Mouse (Mus musculus) stomach, embryonic 16.5 days (tissue): Measurements from ENCODE around the gene Tnfsf13. TPM values are rescaled to one million over a fixed set of nuclear protein-coding genes. Genes with fewer than 3 reads are reported as not detected.
"Not testable (repeated sequence)": the region's sequence is repeated elsewhere in the genome, so short reads cannot be mapped to it uniquely, and the experiment has no call there.

Experiments
- ATAC-seq: fragments of 200-750 bp; cut with Nextera tagmentation; 2 replicates; pipeline ENCODE4 v1.8.0; 2017; ENCODE audit warnings: moderate number of reproducible peaks, moderate TSS enrichment; ENCODE audit not compliant: insufficient read depth, low FRiP score
- H3K27ac ChIP-seq: fragments of 300-500 bp; sonication (generic); 2 replicates; pipeline ENCODE4 v1.5.1; 2014; ENCODE audit warnings: low read length
- H3K27me3 ChIP-seq: fragments of 300-500 bp; sonication (generic); 2 replicates; pipeline ENCODE4 v1.6.1; 2014; ENCODE audit warnings: low read length, control low read depth, mixed read lengths; ENCODE audit not compliant: control insufficient read depth, insufficient read depth
- H3K36me3 ChIP-seq: fragments of 300-500 bp; sonication (generic); 2 replicates; pipeline ENCODE4 v1.6.1; 2014; ENCODE audit warnings: low read length; ENCODE audit not compliant: control insufficient read depth, insufficient read depth
- H3K4me1 ChIP-seq: fragments of 300-500 bp; sonication (generic); 2 replicates; pipeline ENCODE4 v1.6.1; 2014; ENCODE audit warnings: low read length, control low read depth, mixed read lengths; ENCODE audit not compliant: control insufficient read depth, insufficient read depth
- H3K4me2 ChIP-seq: fragments of 300-500 bp; sonication (generic); 2 replicates; pipeline ENCODE4 v1.6.1; 2014; ENCODE audit warnings: low read depth, low read length, mixed read lengths
- H3K4me3 ChIP-seq: fragments of 300-500 bp; sonication (generic); replicated peaks from 2 replicates; pipeline ENCODE4 v1.5.1; 2014; ENCODE audit warnings: mild to moderate bottlenecking, low read length
- H3K9ac ChIP-seq: fragments of 300-500 bp; sonication (generic); 2 replicates; pipeline ENCODE4 v1.6.1; 2014; ENCODE audit warnings: low read length
- H3K9me3 ChIP-seq: fragments of 300-500 bp; sonication (generic); replicated peaks from 2 replicates; pipeline ENCODE4 v1.6.1; 2016; ENCODE audit warnings: low read length, control low read depth; ENCODE audit not compliant: control insufficient read depth
- WGBS: fragments of 180-500 bp; shearing (Covaris S2); extraction: QIAGEN DNeasy Blood & Tissue Kit; methylation state at CpG from one replicate; pipeline ENCODE4 v1.1.7; 2014; 5-methylcytosine and 5-hydroxymethylcytosine counted together
- polyA plus RNA-seq: library from polyadenylated mRNA; unstranded; fragments of >200 nt; fragmentation: Nextera tagmentation; extraction: Ambion mirVana; gene quantifications from 2 replicates; pipeline ENCODE4 v1.2.1, GENCODE M21; 2015

The Tnfsf13 gene
- polyA plus RNA-seq, 1 experiment from 2014 or later: 0.59 TPM

GRCm38 (mm10) chr11:69707873-69708381 is 22.3 kb upstream of the Tnfsf13 start:
- Histone ChIP-seq H3K4me2 (no peak overlapping the region), H3K36me3 (no peaks in the 10 kb centered on the region), H3K4me1 (0 out of 2 replicates have a peak, but pooled peaks cover 3% of the 10 kb centered on the region), H3K9me3 (no peaks in the 10 kb centered on the region), H3K27ac (no peak overlapping the region), H3K9ac (no peak overlapping the region), H3K4me3 (no peak overlapping the region), H3K27me3 (no peaks in the 10 kb centered on the region)
- WGBS: 77% methylated on average over 4 of the region's 4 CpGs
- no peak for ATAC-seq

GRCm38 (mm10) chr11:69707480-69707847 is 21.9 kb upstream of the Tnfsf13 start:
- Histone ChIP-seq H3K9me3 (no peaks in the 10 kb centered on the region), H3K4me1 (0 out of 2 replicates have a peak, but pooled peaks cover 3% of the 10 kb centered on the region), H3K4me2 (no peak overlapping the region)

GRCm38 (mm10) chr11:69706775-69707479 is 21.3 kb upstream of the Tnfsf13 start:
- WGBS: 48% methylated on average over 6 of the region's 6 CpGs
- no peak for ATAC-seq
- Histone ChIP-seq H3K27me3 (no peaks in the 10 kb centered on the region), H3K27ac (no peak overlapping the region), H3K4me1 (0 out of 2 replicates have a peak, but pooled peaks cover 3% of the 10 kb centered on the region), H3K9ac (no peak overlapping the region), H3K36me3 (no peaks in the 10 kb centered on the region), H3K4me2 (no peak overlapping the region), H3K9me3 (no peaks in the 10 kb centered on the region), H3K4me3 (no peak overlapping the region)

More at GRCm38 (mm10) chr11:69707480-69707847, 21.9 kb upstream of the Tnfsf13 start:
- Histone ChIP-seq H3K27ac (no peak overlapping the region), H3K27me3 (no peaks in the 10 kb centered on the region), H3K9ac (no peak overlapping the region), H3K36me3 (no peaks in the 10 kb centered on the region), H3K4me3 (no peak overlapping the region)
- ATAC-seq: no peak
- 85% methylated on average over 4 of the region's 4 CpGs for WGBS

DNA sequence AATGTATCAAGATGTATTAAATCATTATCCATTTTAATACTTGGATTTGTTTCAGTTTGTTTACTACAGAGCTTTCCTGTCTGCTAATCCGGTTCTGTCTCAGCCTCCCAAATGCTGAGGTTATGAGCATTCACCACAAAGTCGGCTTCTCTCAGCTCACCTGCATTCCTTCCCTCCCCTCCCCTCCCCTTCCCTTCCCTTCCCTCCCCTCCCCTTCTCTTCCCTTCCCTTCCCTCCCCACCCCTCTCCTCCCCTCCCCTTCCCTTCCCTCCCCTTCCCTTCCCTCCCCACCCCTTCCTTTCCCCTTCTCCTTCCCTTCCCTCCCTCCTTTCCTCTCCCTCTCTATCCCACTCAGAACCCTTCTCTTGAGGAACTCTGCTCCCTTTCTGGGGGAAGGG is 19.0 kb upstream of the Tnfsf13 start:
- no peaks in the 10 kb centered on the region for H3K36me3 ChIP-seq

GRCm38 (mm10) chr11:69703814-69704612 is 18.4 kb upstream of the Tnfsf13 start:
- Histone ChIP-seq H3K27me3 (no peaks in the 10 kb centered on the region), H3K4me2 (no peak overlapping the region), H3K36me3 (no peaks in the 10 kb centered on the region), H3K9ac (no peak overlapping the region), H3K4me1 (0 out of 2 replicates have a peak, but pooled peaks cover 3% of the 10 kb centered on the region), H3K27ac (no peak overlapping the region), H3K4me3 (no peak overlapping the region), H3K9me3 (no peaks in the 10 kb centered on the region)
- no peak for ATAC-seq
- WGBS: 55% methylated on average over 8 of the region's 8 CpGs

More for the DNA sequence above, 19.0 kb upstream of the Tnfsf13 start:
- WGBS: 15% methylated on average over 2 of the region's 2 CpGs
- Histone ChIP-seq H3K9ac (no peak overlapping the region), H3K4me2 (no peak overlapping the region), H3K4me3 (no peak overlapping the region), H3K9me3 (no peaks in the 10 kb centered on the region), H3K27ac (no peak overlapping the region), H3K4me1 (0 out of 2 replicates have a peak, but pooled peaks cover 3% of the 10 kb centered on the region), H3K27me3 (no peaks in the 10 kb centered on the region)
- no peak for ATAC-seq

DNA sequence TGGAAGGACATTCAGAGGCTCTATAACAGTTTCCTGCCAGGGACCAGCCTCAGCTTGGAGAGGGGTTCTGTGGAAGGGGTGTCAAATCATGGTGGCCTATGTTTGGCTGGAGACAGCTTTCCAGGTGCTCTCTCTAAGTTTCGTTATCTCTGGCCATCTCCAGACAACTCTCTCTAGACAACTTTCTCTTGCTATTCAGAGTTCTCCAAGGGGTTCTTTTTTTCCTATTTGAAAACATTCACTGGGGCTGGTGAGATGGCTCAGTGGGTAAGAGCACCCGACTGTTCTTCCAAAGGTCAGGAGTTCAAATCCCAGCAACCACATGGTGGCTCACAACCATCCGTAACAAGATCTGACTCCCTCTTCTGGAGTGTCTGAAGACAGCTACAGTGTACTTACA is 17.8 kb upstream of the Tnfsf13 start:
- not testable (repeated sequence) for H3K4me3 ChIP-seq, H3K9me3 ChIP-seq, H3K27ac ChIP-seq, ATAC-seq, H3K36me3 ChIP-seq, H3K9ac ChIP-seq, H3K27me3 ChIP-seq, H3K4me1 ChIP-seq, H3K4me2 ChIP-seq
- WGBS: 75% methylated on average over 2 of the region's 3 CpGs

- not testable (repeated sequence) for H3K9ac ChIP-seq, H3K4me2 ChIP-seq, H3K27ac ChIP-seq, H3K4me1 ChIP-seq, H3K4me3 ChIP-seq, H3K27me3 ChIP-seq, H3K36me3 ChIP-seq, ATAC-seq, H3K9me3 ChIP-seq
- WGBS: 92% methylated on average over 10 of the region's 10 CpGs
Observed at GRCm38 (mm10) chr11:69702886-69703285, 17.3 kb upstream of the Tnfsf13 start.

DNA sequence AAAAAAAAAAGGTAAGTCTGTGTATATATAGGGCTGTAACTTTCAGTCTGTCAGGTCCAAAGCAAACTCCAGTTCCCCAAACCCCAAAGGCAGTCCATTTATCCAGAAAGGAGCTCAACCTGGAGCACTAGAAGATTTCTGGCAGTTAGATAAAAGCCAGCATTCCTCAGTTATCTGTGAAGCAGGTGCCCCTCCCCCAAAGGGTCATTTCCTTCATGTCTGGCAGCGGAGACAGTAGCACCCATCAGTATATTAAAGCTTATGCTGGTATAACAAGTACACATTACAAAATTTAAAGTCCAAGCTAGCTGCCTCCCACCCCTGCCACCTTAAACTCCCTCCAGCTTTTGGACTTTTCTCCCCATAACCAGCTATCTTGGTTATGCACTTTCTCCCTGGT is 14.0 kb upstream of the Tnfsf13 start:
- no peak for ATAC-seq
- H3K36me3 ChIP-seq: no peaks in the 10 kb centered on the region
- no peak overlapping the region for H3K27ac ChIP-seq
- H3K4me2 ChIP-seq: no peak overlapping the region
- 23% methylated on average over 1 of the region's 1 CpGs for WGBS
- no peaks in the 10 kb centered on the region for H3K27me3 ChIP-seq
- no peaks in the 10 kb centered on the region for H3K9me3 ChIP-seq
- H3K9ac ChIP-seq: no peak overlapping the region
- no peak overlapping the region for H3K4me3 ChIP-seq
- H3K4me1 ChIP-seq: peaks cover 16% of the 10 kb centered on the region; the same call in 1 of the 2 replicates

- no peak for ATAC-seq
- H3K27ac ChIP-seq: no peak overlapping the region
- no peak overlapping the region for H3K9ac ChIP-seq
- peaks cover 13% of the 10 kb centered on the region; the same call in 1 of the 2 replicates for H3K4me1 ChIP-seq
- H3K36me3 ChIP-seq: no peaks in the 10 kb centered on the region
- WGBS: 68% methylated on average over 5 of the region's 5 CpGs
- no peak overlapping the region for H3K4me2 ChIP-seq
- H3K27me3 ChIP-seq: no peaks in the 10 kb centered on the region
- no peak overlapping the region for H3K4me3 ChIP-seq
- no peaks in the 10 kb centered on the region for H3K9me3 ChIP-seq
Observed at GRCm38 (mm10) chr11:69698574-69698973, 13.0 kb upstream of the Tnfsf13 start.
